Comparison of ENCODE assay signal across 24 mouse cellular contexts in genomic region chr9:14569175-14569975, GRCm38 (mm10).
"Had no signal": no experiment of that assay in that cellular context is flagged by ENCODE, and none has a peak within 500 bp of the region (broad histone marks: within the 10 kb centered on the region; RNA-seq: fewer than 3 reads in every experiment).

No protein-coding gene starts in this region.

- H3K27me3 ChIP-seq: heart, embryonic 12.5 days; hindbrain, embryonic 13.5 days; hindbrain, embryonic 15.5 days; kidney, embryonic 15.5 days; limb, embryonic 12.5 days; liver, embryonic 13.5 days had no signal

- H3K9me3 ChIP-seq: heart, embryonic 10.5 days; heart, embryonic 12.5 days; hindbrain, embryonic 13.5 days; hindbrain, embryonic 15.5 days; kidney, embryonic 15.5 days; limb, embryonic 10.5 days; limb, embryonic 12.5 days; liver, embryonic 13.5 days had no signal

- H3K9ac ChIP-seq: heart, embryonic 12.5 days; hindbrain, embryonic 13.5 days; hindbrain, embryonic 15.5 days; kidney, embryonic 15.5 days; limb, embryonic 12.5 days; liver, embryonic 13.5 days had no signal

- H3K4me3 ChIP-seq: heart, embryonic 10.5 days; heart, embryonic 12.5 days; hindbrain, embryonic 13.5 days; hindbrain, embryonic 15.5 days; kidney, embryonic 15.5 days; left cerebral cortex, adult 2 months; limb, embryonic 10.5 days; limb, embryonic 12.5 days; liver, embryonic 13.5 days had no signal

- H3K4me1 ChIP-seq: heart, embryonic 10.5 days; heart, embryonic 12.5 days; hindbrain, embryonic 13.5 days; hindbrain, embryonic 15.5 days; kidney, embryonic 15.5 days; limb, embryonic 10.5 days; limb, embryonic 12.5 days; liver, embryonic 13.5 days had no signal

- DNase-seq: gastrocnemius, postnatal 14 days; gastrocnemius, postnatal 36 days; heart, adult 18-20 months; heart, postnatal 10 days; kidney, adult 11 months; kidney, adult 2 months; kidney, adult 9 months; kidney, postnatal 14 days; kidney, postnatal 36 days; layer of hippocampus, adult 9-11 months; layer of hippocampus, postnatal 36 days; liver; liver, embryonic 13.5 days had no signal

- H3K27ac ChIP-seq: heart, embryonic 10.5 days; hindbrain, embryonic 13.5 days; hindbrain, embryonic 15.5 days; hindbrain, postnatal 0 days; kidney, embryonic 15.5 days; kidney, postnatal 0 days; left cerebral cortex, adult 2 months; limb, embryonic 10.5 days; limb, embryonic 12.5 days; liver, embryonic 13.5 days had no signal

- H3K4me2 ChIP-seq: heart, embryonic 12.5 days; hindbrain, embryonic 13.5 days; hindbrain, embryonic 15.5 days; kidney, embryonic 15.5 days; limb, embryonic 12.5 days; liver, embryonic 11.5 days; liver, embryonic 13.5 days had no signal
